ENCODE assay signal across 8 mouse cellular contexts in genomic region chr15:98993865-98994264, GRCm38 (mm10). TPM values are rescaled to one million over a fixed set of nuclear protein-coding genes. Genes with fewer than 3 reads are reported as not detected.
DNase-seq lines count a peak whose midpoint lies in the region; ATAC-seq and TF ChIP-seq lines count a peak whose summit lies in the region.

No protein-coding gene starts in this region.

- H3K4me3 ChIP-seq in embryonic facial prominence, embryonic 11.5 days (ENCODE audit: low read depth, low read length) = no peak overlapping the region
- H3K4me3 ChIP-seq in liver, adult 2 months (ENCODE audit: insufficient read depth, low read depth, low read length) = no peak overlapping the region

- no peaks in the 10 kb centered on the region for H3K79me2 ChIP-seq in liver, adult 2 months (ENCODE audit: control insufficient read depth, insufficient read depth, low read length)

- no peaks in the 10 kb centered on the region for H3K9me3 ChIP-seq in embryonic facial prominence, embryonic 11.5 days (replicated peaks; ENCODE audit: control insufficient read depth, low read length)

- WGBS in embryonic facial prominence, embryonic 11.5 days = 3% methylated on average over 11 of the region's 11 CpGs
- WGBS in liver, adult 2 months = 1% methylated on average over 11 of the region's 11 CpGs

- TF ChIP-seq POLR2A in liver, adult 2 months (IDR thresholded peaks at IDR 0.05; ENCODE audit: extremely low read depth, insufficient read depth, low read length) = no peak

- no peak overlapping the region for H3K27ac ChIP-seq in embryonic facial prominence, embryonic 11.5 days (replicated peaks; ENCODE audit: low read depth, low read length)
- no peak overlapping the region for H3K27ac ChIP-seq in liver, adult 2 months (replicated peaks; ENCODE audit: insufficient read depth, low read depth, low read length)

- no peaks in the 10 kb centered on the region for H3K27me3 ChIP-seq in embryonic facial prominence, embryonic 11.5 days (ENCODE audit: control insufficient read depth, insufficient read depth, low read length)
- no peaks in the 10 kb centered on the region for H3K27me3 ChIP-seq in liver, adult 2 months (ENCODE audit: control insufficient read depth, insufficient read depth, low read length)
- peaks cover 2% of the 10 kb centered on the region; the same call in 1 of the 2 replicates for H3K27me3 ChIP-seq in splenic B cell, adult 2 months (ENCODE audit: control insufficient read depth, insufficient read depth, low read length, poor library complexity, severe bottlenecking)

- TF ChIP-seq CTCF in liver, adult 2 months (IDR thresholded peaks at IDR 0.05; ENCODE audit: low read depth, low read length) = peak; percentile 84

- H3K9ac ChIP-seq in embryonic facial prominence, embryonic 11.5 days (replicated peaks; ENCODE audit: low read length) = no peak overlapping the region
- H3K9ac ChIP-seq in liver, adult 2 months (ENCODE audit: low read depth, low read length) = no peak overlapping the region

- no peak for ATAC-seq in embryonic facial prominence, embryonic 11.5 days (replicated peaks; ENCODE audit: insufficient number of reproducible peaks, low FRiP score, low TSS enrichment, low read depth)
- ATAC-seq in monocyte, adult 5-6 weeks (replicated peaks; ENCODE audit: insufficient number of reproducible peaks, low FRiP score, low TSS enrichment, poor library complexity, severe bottlenecking) = peak; percentile 68

- no peaks in the 10 kb centered on the region; the same call in none of the 2 replicates for H3K4me1 ChIP-seq in embryonic facial prominence, embryonic 11.5 days (ENCODE audit: control insufficient read depth, insufficient read depth, low read length)
- no peaks in the 10 kb centered on the region for H3K4me1 ChIP-seq in liver, adult 2 months (ENCODE audit: control insufficient read depth, insufficient read depth, low read length)

- DNase-seq in 3134 (ENCODE audit: extremely low read depth, insufficient read length, low spot score) = peak; percentile 58
- peak; percentile 79 for DNase-seq in adrenal gland, adult 2 months
- DNase-seq in embryonic facial prominence, embryonic 11.5 days (ENCODE audit: low spot score) = peak; percentile 98
- peak; percentile 90 for DNase-seq in heart, adult 8-10 months (ENCODE audit: low spot score)
- peak; percentile 90 for DNase-seq in kidney, adult 9 months
- DNase-seq in liver, adult 2 months (ENCODE audit: extremely low read depth, low read depth, low spot score) = peak; percentile 77
- DNase-seq in splenic B cell, adult 2 months (ENCODE audit: low read depth, low spot score) = peak; percentile 95

- no peak overlapping the region for H3K4me2 ChIP-seq in embryonic facial prominence, embryonic 11.5 days (ENCODE audit: low read depth, low read length)

- no peaks in the 10 kb centered on the region for H3K36me3 ChIP-seq in embryonic facial prominence, embryonic 11.5 days (replicated peaks; ENCODE audit: control insufficient read depth, insufficient read depth, low read depth, low read length)
- no peaks in the 10 kb centered on the region for H3K36me3 ChIP-seq in liver, adult 2 months (ENCODE audit: control insufficient read depth, insufficient read depth, low read length)
- no peaks in the 10 kb centered on the region for H3K36me3 ChIP-seq in splenic B cell, adult 2 months (ENCODE audit: control insufficient read depth, insufficient read depth, low read length, poor library complexity, severe bottlenecking)

RNA-seq across cellular contexts. Expression of gene Tuba1c, which starts 35.8 kb away (rescaled TPM):
- total RNA-seq in adrenal gland, adult 2 months (2021) = 100 to 1,000 TPM; 270 to 284 TPM
- 205 and 318 TPM in 2 replicates for polyA plus RNA-seq in adrenal gland, adult 2 months (2012; rRNA removed)
- 132 and 138 TPM in 2 replicates for polyA plus RNA-seq in embryonic facial prominence, embryonic 11.5 days (2014; fragmentation: Nextera tagmentation; extraction: Ambion mirVana)
- 10 to 100 TPM; 32.2 to 40.4 (median 33.3) TPM for total RNA-seq in heart, adult 8-10 months (2022)
- total RNA-seq in liver, adult 2 months (2014; rRNA removed) = 60.9 and 85.4 TPM in 2 replicates
- 281 and 339 TPM in 2 replicates for polyA plus RNA-seq in liver, adult 2 months (2012; rRNA removed)
- 104 to 150 TPM (median 116 TPM) in 3 replicates for total RNA-seq in monocyte, adult 5-6 weeks (2017)

RNA-seq across cellular contexts. Expression of gene Tuba1a, which starts 40.4 kb away (rescaled TPM):
- 100 to 1,000 TPM in 1 of 2 experiments, 10 to 100 TPM in 1; 63.2 to 125 TPM for total RNA-seq in adrenal gland, adult 2 months (2021)
- 128 and 133 TPM in 2 replicates for polyA plus RNA-seq in adrenal gland, adult 2 months (2012; rRNA removed)
- polyA plus RNA-seq in embryonic facial prominence, embryonic 11.5 days (2014; fragmentation: Nextera tagmentation; extraction: Ambion mirVana) = 3,177 and 3,658 TPM in 2 replicates
- 10 to 100 TPM; 37.4 to 83.6 (median 67.3) TPM for total RNA-seq in heart, adult 8-10 months (2022)
- 8.4 and 12.9 TPM in 2 replicates for total RNA-seq in liver, adult 2 months (2014; rRNA removed)
- 10.7 and 13.7 TPM in 2 replicates for polyA plus RNA-seq in liver, adult 2 months (2012; rRNA removed)
- 79.8 to 96.7 TPM (median 88.2 TPM) in 3 replicates for total RNA-seq in monocyte, adult 5-6 weeks (2017)

RNA-seq across cellular contexts. Expression of gene Gm49450, which starts 40.5 kb away (rescaled TPM):
- total RNA-seq in adrenal gland, adult 2 months (2021) = 10 to 100 TPM in 1 of 2 experiments, not detected in 1; 10.9 TPM
- 49.5 and 126 TPM in 2 replicates for polyA plus RNA-seq in adrenal gland, adult 2 months (2012; rRNA removed)
- not detected in 2 replicates for polyA plus RNA-seq in embryonic facial prominence, embryonic 11.5 days (2014; fragmentation: Nextera tagmentation; extraction: Ambion mirVana)
- total RNA-seq in heart, adult 8-10 months (2022) = not detected
- total RNA-seq in liver, adult 2 months (2014; rRNA removed) = not detected in 2 replicates
- 2.9 and 3.1 TPM in 2 replicates for polyA plus RNA-seq in liver, adult 2 months (2012; rRNA removed)
- 12.2 to 56.4 TPM in 2 of 3 replicates, not detected in the other for total RNA-seq in monocyte, adult 5-6 weeks (2017)

RNA-seq across cellular contexts. Expression of gene Tuba1b, which starts 59.5 kb away (rescaled TPM):
- total RNA-seq in adrenal gland, adult 2 months (2021) = 100 to 1,000 TPM; 235 to 261 TPM
- 616 and 725 TPM in 2 replicates for polyA plus RNA-seq in adrenal gland, adult 2 months (2012; rRNA removed)
- polyA plus RNA-seq in embryonic facial prominence, embryonic 11.5 days (2014; fragmentation: Nextera tagmentation; extraction: Ambion mirVana) = 2,291 and 2,381 TPM in 2 replicates
- total RNA-seq in heart, adult 8-10 months (2022) = 100 to 1,000 TPM; 106 to 156 (median 115) TPM
- 49.9 and 99.4 TPM in 2 replicates for total RNA-seq in liver, adult 2 months (2014; rRNA removed)
- polyA plus RNA-seq in liver, adult 2 months (2012; rRNA removed) = 151 and 183 TPM in 2 replicates
- 86.5 to 154 TPM (median 137 TPM) in 3 replicates for total RNA-seq in monocyte, adult 5-6 weeks (2017)
